Mouse (Mus musculus) myocyte (in vitro differentiated cells): ENCODE data around the gene Borcs8. TPM values are rescaled to one million over a fixed set of nuclear protein-coding genes. Genes with fewer than 3 reads are reported as not detected.

Experiments used
- H3K27me3 ChIP-seq: one replicate; pipeline ENCODE4 v1.6.1; 2011; ENCODE audit not compliant: control insufficient read depth, insufficient read depth, insufficient read length
- H3K36me3 ChIP-seq: one replicate; pipeline ENCODE4 v1.6.1; 2011; ENCODE audit not compliant: control insufficient read depth, insufficient read depth
- H3K4me2 ChIP-seq: one replicate; pipeline ENCODE4 v1.6.1; 2011; ENCODE audit warnings: low read depth, control low read depth
- H3K4me3 ChIP-seq: one replicate; pipeline ENCODE4 v1.5.1; 2011; ENCODE audit warnings: mild to moderate bottlenecking, control low read depth, moderate library complexity
- H3K79me2 ChIP-seq: one replicate; pipeline ENCODE4 v1.6.1; 2011; ENCODE audit not compliant: control insufficient read depth, insufficient read depth
- H3ac ChIP-seq: one replicate; pipeline ENCODE4 v1.6.1; 2011; ENCODE audit not compliant: control insufficient read depth, insufficient read length
- CEBPB ChIP-seq: IDR thresholded peaks from 2 replicates; pipeline ENCODE4 v1.6.1; 2011; ENCODE audit warnings: mild to moderate bottlenecking, moderate library complexity; ENCODE audit not compliant: poor library complexity, insufficient read depth, severe bottlenecking
- E2F4 ChIP-seq: IDR thresholded peaks from one replicate; pipeline ENCODE4 v1.6.1; 2011; ENCODE audit warnings: mild to moderate bottlenecking, control low read depth, moderate library complexity; ENCODE audit not compliant: insufficient read depth
- MAX ChIP-seq: IDR thresholded peaks from one replicate; pipeline ENCODE4 v1.6.1; 2011; ENCODE audit warnings: low read depth, mild to moderate bottlenecking, control low read depth
- MYOD1 ChIP-seq, 3 experiments: IDR thresholded peaks; one replicate each; pipeline ENCODE4 v1.6.1; 2011; ENCODE audit warnings: control low read depth in 2 of 3, low read depth in 2 of 3, mild to moderate bottlenecking in 2 of 3, moderate library complexity in 1 of 3; ENCODE audit not compliant: insufficient read length in 2 of 3, control insufficient read depth in 1 of 3
- MYOG ChIP-seq, 3 experiments: IDR thresholded peaks; one replicate each; pipeline ENCODE4 v1.6.1; 2011; ENCODE audit warnings: control low read depth in 2 of 3, low read depth in 2 of 3, mild to moderate bottlenecking in 2 of 3; ENCODE audit not compliant: insufficient read length in 2 of 3, control insufficient read depth in 1 of 3, insufficient read depth in 1 of 3
- POLR2A ChIP-seq: IDR thresholded peaks from one replicate; pipeline ENCODE4 v1.6.1; 2011; ENCODE audit warnings: low read depth, mild to moderate bottlenecking, control low read depth, moderate library complexity; ENCODE audit not compliant: insufficient read length
- POLR2AphosphoS2 ChIP-seq: IDR thresholded peaks from one replicate; pipeline ENCODE4 v1.6.1; 2011; ENCODE audit warnings: low read depth, control low read depth; ENCODE audit not compliant: insufficient read length
- REST ChIP-seq: IDR thresholded peaks from one replicate; pipeline ENCODE4 v1.6.1; 2011; ENCODE audit warnings: mild to moderate bottlenecking, control low read depth, moderate library complexity; ENCODE audit not compliant: insufficient read depth, insufficient read length
- SRF ChIP-seq: IDR thresholded peaks from one replicate; pipeline ENCODE4 v1.6.1; 2011; ENCODE audit warnings: low read depth; ENCODE audit not compliant: control insufficient read depth, insufficient read length
- TCF12 ChIP-seq: IDR thresholded peaks from one replicate; pipeline ENCODE4 v1.6.1; 2011; ENCODE audit warnings: mild to moderate bottlenecking, control low read depth; ENCODE audit not compliant: poor library complexity, insufficient read depth, severe bottlenecking
- TCF3 ChIP-seq: IDR thresholded peaks from one replicate; pipeline ENCODE4 v1.6.1; 2011; ENCODE audit warnings: low read depth, control low read depth; ENCODE audit not compliant: insufficient read length
- USF1 ChIP-seq: IDR thresholded peaks from one replicate; pipeline ENCODE4 v1.6.1; 2011; ENCODE audit warnings: low read depth, mild to moderate bottlenecking, control low read depth, moderate library complexity
- polyA plus RNA-seq: library from polyadenylated mRNA; unstranded; fragments of >200 nt; fragmentation: generic; extraction: Trizol; gene quantifications from one replicate; pipeline ENCODE4 v1.2.1, GENCODE M21; 2012; ENCODE audit warnings: missing spikeins

Borcs8 gene
- polyA plus RNA-seq, 1 experiment: 53.0 TPM

DNA sequence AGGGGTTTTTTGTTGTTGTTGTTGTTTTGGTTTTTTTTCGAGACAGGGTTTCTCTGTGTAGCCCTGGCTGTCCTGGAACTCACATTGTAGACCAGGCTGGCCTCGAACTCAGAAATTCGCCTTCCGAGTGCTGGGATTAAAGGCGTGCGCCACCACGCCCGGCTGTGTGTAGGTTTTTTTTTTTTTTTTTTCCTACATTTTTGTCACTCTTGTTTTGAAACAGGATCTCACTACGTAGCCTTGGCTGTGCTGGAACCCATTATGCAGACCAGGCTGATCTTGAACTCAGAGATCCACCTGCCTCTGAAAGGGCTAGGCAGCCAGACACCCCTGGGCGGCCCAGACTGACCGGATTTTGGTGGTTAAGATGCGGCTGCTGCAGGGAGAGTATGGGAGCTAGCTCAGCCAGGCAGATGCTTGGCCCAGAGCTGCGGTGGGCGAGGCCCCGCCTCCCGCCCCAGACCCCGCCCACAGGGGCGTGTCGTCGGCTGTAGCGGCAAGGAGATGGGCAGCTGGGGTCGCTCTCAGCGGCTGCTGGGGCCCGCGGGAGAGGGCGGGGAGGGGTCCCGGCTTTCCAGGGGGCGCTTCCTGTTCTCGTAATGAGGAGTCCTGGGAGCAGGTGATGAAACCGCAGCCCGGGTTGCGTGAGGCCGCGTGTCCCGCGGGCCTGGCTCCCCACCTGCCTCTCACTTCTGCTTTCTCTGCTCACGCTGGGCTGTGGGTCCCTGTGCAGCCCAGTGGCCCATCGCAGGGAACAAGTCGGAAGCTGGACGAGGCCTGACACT is 19.0 kb downstream of the Borcs8 start:
- H3K36me3 ChIP-seq: no peaks in the 10 kb centered on the region
- H3K27me3 ChIP-seq: peaks cover 26% of the 10 kb centered on the region
- TF ChIP-seq POLR2A (peak; percentile 24), POLR2AphosphoS2 (no peak), MYOD1 (IDR thresholded peaks at IDR 0.05; ENCODE audit: control insufficient read depth in 1 of 3, insufficient read length in 2 of 3, low read depth in 2 of 3) (peak in 2 of 3 experiments; percentile 41 to 45), E2F4 (no peak), MYOG (IDR thresholded peaks at IDR 0.05; ENCODE audit: control insufficient read depth in 1 of 3, insufficient read depth in 1 of 3, insufficient read length in 2 of 3, low read depth in 2 of 3) (peak in 2 of 3 experiments; percentile 57 to 60), USF1 (no peak), TCF3 (no peak), TCF12 (no peak), SRF (no peak), MAX (no peak), CEBPB (no peak), REST (no peak)
- peak overlapping the region; percentile 82 for H3K4me2 ChIP-seq
- no peak overlapping the region for H3ac ChIP-seq
- H3K4me3 ChIP-seq: peak overlapping the region; percentile 28
- no peaks in the 10 kb centered on the region for H3K79me2 ChIP-seq

DNA sequence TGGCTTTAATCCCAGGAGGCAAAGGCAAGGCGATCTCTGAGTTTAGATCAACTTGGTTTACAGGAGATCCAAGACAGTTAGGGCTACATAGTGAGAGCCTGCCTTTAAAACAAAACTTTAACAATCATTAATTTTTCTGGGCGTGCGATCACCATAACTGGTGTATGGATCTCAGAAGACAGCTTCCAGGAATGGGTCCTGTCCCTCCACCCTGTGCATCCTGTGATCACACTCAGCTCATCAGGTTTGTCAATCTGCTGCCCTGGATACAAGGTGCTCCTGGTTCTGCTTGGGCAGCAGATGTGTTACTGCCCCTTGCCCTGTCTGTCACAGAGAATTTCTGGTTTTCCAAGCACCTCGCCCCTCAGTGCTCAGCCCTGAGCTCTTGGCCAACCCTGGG is 19.9 kb downstream of the Borcs8 start:
- Histone ChIP-seq H3K4me3 (peak overlapping the region; percentile 28), H3K79me2 (no peaks in the 10 kb centered on the region), H3ac (no peak overlapping the region), H3K27me3 (peaks cover 35% of the 10 kb centered on the region), H3K36me3 (no peaks in the 10 kb centered on the region), H3K4me2 (peak overlapping the region; percentile 82)
- no peak for TF ChIP-seq POLR2A
- no peak for TF ChIP-seq REST
- TF ChIP-seq E2F4: no peak
- no peak for TF ChIP-seq POLR2AphosphoS2
- no peak for TF ChIP-seq TCF3
- no peak for TF ChIP-seq MYOD1 (IDR thresholded peaks at IDR 0.05; ENCODE audit: control insufficient read depth in 1 of 3, insufficient read length in 2 of 3, low read depth in 2 of 3)
- TF ChIP-seq USF1: no peak
- no peak for TF ChIP-seq TCF12
- no peak for TF ChIP-seq MAX
- no peak for TF ChIP-seq CEBPB
- TF ChIP-seq MYOG (IDR thresholded peaks at IDR 0.05; ENCODE audit: control insufficient read depth in 1 of 3, insufficient read depth in 1 of 3, insufficient read length in 2 of 3, low read depth in 2 of 3): no peak
- TF ChIP-seq SRF: no peak

- Histone ChIP-seq H3ac (no peak overlapping the region), H3K36me3 (no peaks in the 10 kb centered on the region), H3K4me3 (no peak overlapping the region), H3K27me3 (peaks cover 30% of the 10 kb centered on the region), H3K4me2 (no peak overlapping the region), H3K79me2 (no peaks in the 10 kb centered on the region)
- TF ChIP-seq MAX (no peak), REST (no peak), MYOD1 (IDR thresholded peaks at IDR 0.05; ENCODE audit: control insufficient read depth in 1 of 3, insufficient read length in 2 of 3, low read depth in 2 of 3) (no peak), MYOG (IDR thresholded peaks at IDR 0.05; ENCODE audit: control insufficient read depth in 1 of 3, insufficient read depth in 1 of 3, insufficient read length in 2 of 3, low read depth in 2 of 3) (no peak), POLR2AphosphoS2 (no peak), E2F4 (no peak), USF1 (no peak), POLR2A (no peak), TCF3 (no peak), CEBPB (no peak), SRF (no peak), TCF12 (no peak)
Measured at GRCm38 (mm10) chr8:70160015-70160414, 20.7 kb downstream of the Borcs8 start.

DNA sequence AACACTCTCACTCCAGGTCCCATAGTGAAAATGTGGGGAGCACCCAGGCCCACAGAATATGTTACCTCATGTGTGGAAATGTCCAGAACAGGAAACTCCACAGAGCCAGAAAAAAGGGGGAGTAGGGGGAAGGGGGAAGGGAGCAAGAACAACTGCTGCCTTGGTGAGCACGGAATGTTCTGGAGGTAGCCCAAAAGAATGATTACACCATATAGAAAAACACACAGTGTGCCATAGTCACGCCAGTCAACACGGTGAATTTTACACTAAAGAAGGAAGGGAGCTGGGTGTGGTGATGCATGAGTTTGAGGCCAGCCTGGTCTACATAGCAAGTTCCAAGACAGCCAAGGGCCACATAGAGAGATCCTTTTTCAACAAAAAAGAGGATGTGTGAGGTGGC is 24.0 kb downstream of the Borcs8 start:
- Histone ChIP-seq H3K27me3 (peaks cover 34% of the 10 kb centered on the region), H3K79me2 (no peaks in the 10 kb centered on the region), H3K36me3 (no peaks in the 10 kb centered on the region)

More for the DNA sequence above, 24.0 kb downstream of the Borcs8 start:
- H3ac ChIP-seq: no peak overlapping the region
- no peak overlapping the region for H3K4me2 ChIP-seq
- no peak overlapping the region for H3K4me3 ChIP-seq
- no peak for TF ChIP-seq CEBPB
- no peak for TF ChIP-seq TCF3
- TF ChIP-seq E2F4: no peak
- TF ChIP-seq SRF: no peak
- no peak for TF ChIP-seq USF1
- TF ChIP-seq REST: no peak
- TF ChIP-seq POLR2A: no peak
- no peak for TF ChIP-seq MYOG (IDR thresholded peaks at IDR 0.05; ENCODE audit: control insufficient read depth in 1 of 3, insufficient read depth in 1 of 3, insufficient read length in 2 of 3, low read depth in 2 of 3)
- no peak for TF ChIP-seq MYOD1 (IDR thresholded peaks at IDR 0.05; ENCODE audit: control insufficient read depth in 1 of 3, insufficient read length in 2 of 3, low read depth in 2 of 3)
- TF ChIP-seq POLR2AphosphoS2: no peak
- no peak for TF ChIP-seq TCF12
- TF ChIP-seq MAX: no peak
